Mouse (Mus musculus): ENCODE results near the gene Pknox2. TPM values are rescaled to one million over a fixed set of nuclear protein-coding genes. Genes with fewer than 3 reads are reported as not detected.

Pknox2 gene
- polyA plus RNA-seq, 1 experiment from 2014 or later: 21.3 TPM

GRCm38 (mm10) chr9:37030347-37031213 is 116.6 kb downstream of the Pknox2 start:
- Histone ChIP-seq H3K9me3 (no peaks in the 10 kb centered on the region), H3K4me2 (replicated peaks) (no peak overlapping the region), H3K27me3 (no peaks in the 10 kb centered on the region), H3K27ac (replicated peaks) (peak overlapping the region; percentile 57), H3K4me3 (no peak overlapping the region), H3K4me1 (peaks cover 46% of the 10 kb centered on the region), H3K36me3 (no peaks in the 10 kb centered on the region), H3K9ac (replicated peaks) (no peak overlapping the region)
- 26% methylated on average over 9 of the region's 9 CpGs for WGBS
- ATAC-seq (replicated peaks): peak; percentile 32; the same call in 1 of the 2 replicates

GRCm38 (mm10) chr9:37029811-37030346 is 117.3 kb downstream of the Pknox2 start:
- H3K36me3 ChIP-seq: no peaks in the 10 kb centered on the region
- WGBS: 75% methylated on average over 3 of the region's 3 CpGs
- no peak overlapping the region for H3K9ac ChIP-seq (replicated peaks)
- H3K4me1 ChIP-seq: peaks cover 48% of the 10 kb centered on the region
- no peaks in the 10 kb centered on the region for H3K27me3 ChIP-seq
- H3K9me3 ChIP-seq: no peaks in the 10 kb centered on the region
- peak overlapping the region; percentile 57 for H3K27ac ChIP-seq (replicated peaks)
- H3K4me3 ChIP-seq: no peak overlapping the region
- ATAC-seq (replicated peaks): no peak
- no peak overlapping the region for H3K4me2 ChIP-seq (replicated peaks)

- H3K9ac ChIP-seq (replicated peaks): no peak overlapping the region
- 9% methylated on average over 7 of the region's 7 CpGs for WGBS
- 0 out of 2 replicates have a peak, but pooled peaks have one; percentile 29 for ATAC-seq (replicated peaks)
- H3K27ac ChIP-seq (replicated peaks): peak overlapping the region; percentile 28; the same call in 1 of the 2 replicates
- H3K9me3 ChIP-seq: no peaks in the 10 kb centered on the region
- no peaks in the 10 kb centered on the region for H3K36me3 ChIP-seq
- H3K4me3 ChIP-seq: no peak overlapping the region
- no peak overlapping the region for H3K4me2 ChIP-seq (replicated peaks)
- H3K27me3 ChIP-seq: no peaks in the 10 kb centered on the region
- H3K4me1 ChIP-seq: peaks cover 48% of the 10 kb centered on the region
These were observed 119.2 kb downstream of the Pknox2 start for GRCm38 (mm10) chr9:37027825-37028575.

GRCm38 (mm10) chr9:37025913-37026312 is 121.3 kb downstream of the Pknox2 start:
- peak; percentile 64 for ATAC-seq (replicated peaks)
- H3K9ac ChIP-seq (replicated peaks): no peak overlapping the region

GRCm38 (mm10) chr9:37021586-37022230 is 125.5 kb downstream of the Pknox2 start:
- H3K9me3 ChIP-seq: no peaks in the 10 kb centered on the region
- no peak overlapping the region for H3K4me2 ChIP-seq (replicated peaks)
- H3K27ac ChIP-seq (replicated peaks): 0 out of 2 replicates have a peak overlapping the region, but pooled peaks have one; percentile 22
- WGBS: 19% methylated on average over 3 of the region's 3 CpGs
- H3K27me3 ChIP-seq: no peaks in the 10 kb centered on the region
- H3K9ac ChIP-seq (replicated peaks): no peak overlapping the region
- H3K4me1 ChIP-seq: peaks cover 38% of the 10 kb centered on the region
- H3K4me3 ChIP-seq: no peak overlapping the region
- no peak; the same call in 1 of the 2 replicates for ATAC-seq (replicated peaks)
- H3K36me3 ChIP-seq: no peaks in the 10 kb centered on the region

More at GRCm38 (mm10) chr9:37025913-37026312, 121.3 kb downstream of the Pknox2 start:
- Histone ChIP-seq H3K4me2 (replicated peaks) (no peak overlapping the region), H3K27me3 (no peaks in the 10 kb centered on the region), H3K27ac (replicated peaks) (peak overlapping the region; percentile 80), H3K36me3 (no peaks in the 10 kb centered on the region), H3K4me3 (no peak overlapping the region), H3K4me1 (peaks cover 61% of the 10 kb centered on the region), H3K9me3 (no peaks in the 10 kb centered on the region)
- WGBS: 7% methylated on average over 3 of the region's 3 CpGs

- H3K9ac ChIP-seq (replicated peaks): no peak overlapping the region
- no peaks in the 10 kb centered on the region for H3K36me3 ChIP-seq
- H3K4me2 ChIP-seq (replicated peaks): no peak overlapping the region
- peaks cover 36% of the 10 kb centered on the region for H3K4me1 ChIP-seq
- no peaks in the 10 kb centered on the region for H3K9me3 ChIP-seq
- no peak overlapping the region for H3K4me3 ChIP-seq
- no peaks in the 10 kb centered on the region for H3K27me3 ChIP-seq
- no peak for ATAC-seq (replicated peaks)
- 75% methylated on average over 1 of the region's 1 CpGs for WGBS
- H3K27ac ChIP-seq (replicated peaks): no peak overlapping the region
These were observed 129.1 kb downstream of the Pknox2 start for GRCm38 (mm10) chr9:37018154-37018553.

GRCm38 (mm10) chr9:37017169-37017568 is 130.0 kb downstream of the Pknox2 start:
- Histone ChIP-seq H3K27me3 (no peaks in the 10 kb centered on the region), H3K4me1 (peaks cover 34% of the 10 kb centered on the region), H3K36me3 (no peaks in the 10 kb centered on the region), H3K4me3 (no peak overlapping the region), H3K4me2 (replicated peaks) (no peak overlapping the region), H3K9ac (replicated peaks) (no peak overlapping the region), H3K27ac (replicated peaks) (no peak overlapping the region), H3K9me3 (no peaks in the 10 kb centered on the region)
- 71% methylated on average over 7 of the region's 7 CpGs for WGBS
- no peak for ATAC-seq (replicated peaks)

GRCm38 (mm10) chr9:37016165-37016564 is 131.0 kb downstream of the Pknox2 start:
- Histone ChIP-seq H3K36me3 (no peaks in the 10 kb centered on the region), H3K4me1 (peaks cover 35% of the 10 kb centered on the region), H3K4me3 (no peak overlapping the region), H3K27me3 (no peaks in the 10 kb centered on the region), H3K4me2 (replicated peaks) (no peak overlapping the region), H3K27ac (replicated peaks) (no peak overlapping the region), H3K9ac (replicated peaks) (no peak overlapping the region), H3K9me3 (no peaks in the 10 kb centered on the region)
- ATAC-seq (replicated peaks): no peak

GRCm38 (mm10) chr9:37013565-37013964 is 133.6 kb downstream of the Pknox2 start:
- 20% methylated on average over 8 of the region's 8 CpGs for WGBS
- Histone ChIP-seq H3K9me3 (no peaks in the 10 kb centered on the region), H3K27me3 (no peaks in the 10 kb centered on the region), H3K4me2 (replicated peaks) (no peak overlapping the region), H3K27ac (replicated peaks) (peak overlapping the region; percentile 46), H3K36me3 (no peaks in the 10 kb centered on the region), H3K9ac (replicated peaks) (no peak overlapping the region), H3K4me1 (peaks cover 32% of the 10 kb centered on the region), H3K4me3 (no peak overlapping the region)
- peak; percentile 72 for ATAC-seq (replicated peaks)

- Histone ChIP-seq H3K9ac (replicated peaks) (no peak overlapping the region), H3K27me3 (no peaks in the 10 kb centered on the region), H3K4me2 (replicated peaks) (no peak overlapping the region), H3K9me3 (no peaks in the 10 kb centered on the region), H3K4me3 (no peak overlapping the region), H3K36me3 (no peaks in the 10 kb centered on the region), H3K27ac (replicated peaks) (no peak overlapping the region), H3K4me1 (peaks cover 11% of the 10 kb centered on the region)
- no peak for ATAC-seq (replicated peaks)
- 37% methylated on average over 5 of the region's 5 CpGs for WGBS
These were observed 139.1 kb downstream of the Pknox2 start for GRCm38 (mm10) chr9:37008090-37008489.

- Histone ChIP-seq H3K4me3 (no peak overlapping the region), H3K4me1 (peaks cover 16% of the 10 kb centered on the region)
These were observed 142.5 kb downstream of the Pknox2 start for GRCm38 (mm10) chr9:37004676-37005075.

More at GRCm38 (mm10) chr9:37004676-37005075, 142.5 kb downstream of the Pknox2 start:
- no peaks in the 10 kb centered on the region for H3K9me3 ChIP-seq
- H3K4me2 ChIP-seq (replicated peaks): no peak overlapping the region
- no peak overlapping the region for H3K9ac ChIP-seq (replicated peaks)
- H3K27ac ChIP-seq (replicated peaks): no peak overlapping the region
- no peak for ATAC-seq (replicated peaks)
- 40% methylated on average over 6 of the region's 6 CpGs for WGBS
- H3K36me3 ChIP-seq: no peaks in the 10 kb centered on the region
- H3K27me3 ChIP-seq: no peaks in the 10 kb centered on the region

All from forebrain, embryonic 15.5 days (tissue).